Mouse (Mus musculus) liver, embryonic 13.5 days (tissue): ENCODE data around the gene Pon2. TPM values are rescaled to one million over a fixed set of nuclear protein-coding genes. Genes with fewer than 3 reads are reported as not detected.

Source experiments
- ATAC-seq: fragments of 200-750 bp; cut with Nextera tagmentation; 2 replicates; pipeline ENCODE4 v1.8.0; 2017; ENCODE audit warnings: low read depth, mild to moderate bottlenecking, moderate number of reproducible peaks, moderate library complexity
- DNase-seq: peaks from one replicate; pipeline ENCODE4 v3.0.0; 2022
- H3K27ac ChIP-seq: fragments of 300-500 bp; sonication (generic); 2 replicates; pipeline ENCODE4 v1.5.1; 2015; ENCODE audit warnings: moderate library complexity, mild to moderate bottlenecking, inconsistent platforms
- H3K27me3 ChIP-seq: fragments of 300-500 bp; sonication (generic); 2 replicates; pipeline ENCODE4 v1.6.1; 2015; ENCODE audit warnings: mild to moderate bottlenecking, inconsistent platforms
- H3K36me3 ChIP-seq: fragments of 300-500 bp; sonication (generic); 2 replicates; pipeline ENCODE4 v1.6.1; 2015; ENCODE audit warnings: mild to moderate bottlenecking, inconsistent platforms
- H3K4me1 ChIP-seq: fragments of 300-500 bp; sonication (generic); replicated peaks from 2 replicates; pipeline ENCODE4 v1.6.1; 2015; ENCODE audit warnings: inconsistent platforms
- H3K4me2 ChIP-seq: fragments of 300-500 bp; sonication (generic); 2 replicates; pipeline ENCODE4 v1.6.1; 2015; ENCODE audit warnings: inconsistent platforms, mild to moderate bottlenecking, moderate library complexity
- H3K4me3 ChIP-seq: fragments of 300-500 bp; sonication (generic); replicated peaks from 2 replicates; pipeline ENCODE4 v1.5.1; 2015; ENCODE audit warnings: mild to moderate bottlenecking, inconsistent platforms
- H3K9ac ChIP-seq: fragments of 300-500 bp; sonication (generic); 2 replicates; pipeline ENCODE4 v1.6.1; 2015; ENCODE audit warnings: mild to moderate bottlenecking, inconsistent platforms
- H3K9me3 ChIP-seq: fragments of 300-500 bp; sonication (generic); replicated peaks from 2 replicates; pipeline ENCODE4 v1.6.1; 2016; ENCODE audit warnings: inconsistent platforms
- WGBS: fragments of 180-500 bp; shearing (Covaris S2); methylation state at CpG from one replicate; pipeline ENCODE4 v1.1.7; 2015; ENCODE audit not compliant: insufficient replicate concordance; 5-methylcytosine and 5-hydroxymethylcytosine counted together
- polyA plus RNA-seq: library from polyadenylated mRNA; unstranded; fragments of >200 nt; fragmentation: Nextera tagmentation; extraction: Ambion mirVana; gene quantifications from 2 replicates; pipeline ENCODE4 v1.2.1, GENCODE M21; 2015

The Pon2 gene
- polyA plus RNA-seq, 1 experiment from 2014 or later: 52.6 TPM

DNA sequence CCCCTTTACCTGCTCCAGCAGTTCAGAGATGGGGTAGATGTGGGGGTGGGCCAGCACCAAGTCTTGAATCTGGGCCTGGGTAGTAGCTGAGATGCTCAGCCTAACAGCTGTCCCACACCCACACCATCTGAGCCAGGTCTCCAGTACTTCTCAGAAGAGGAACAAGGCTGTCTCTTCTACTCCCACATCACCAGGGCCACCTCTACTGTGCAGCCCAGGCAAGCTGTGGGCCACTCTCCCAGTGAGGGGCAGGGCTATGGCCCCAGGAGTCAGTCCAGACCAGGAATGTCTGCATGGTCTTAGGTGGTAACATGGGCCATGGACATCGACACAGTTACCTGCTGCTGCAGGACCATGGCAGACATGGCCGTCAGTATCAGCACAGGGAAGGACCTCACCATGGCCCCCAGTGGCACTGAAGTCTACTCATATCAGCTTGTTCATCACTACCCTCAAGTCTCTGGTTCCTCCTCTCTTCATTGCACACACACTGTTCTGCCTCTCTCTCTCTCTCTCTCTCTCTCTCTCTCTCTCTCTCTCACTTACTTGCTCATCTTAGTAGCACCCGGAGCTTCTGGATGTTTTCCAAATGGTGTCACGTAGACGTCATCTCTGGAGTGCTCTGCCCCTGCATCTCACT lies 15.8 kb upstream of the Pon2 start:
- H3K4me2 ChIP-seq: 0 out of 2 replicates have a peak overlapping the region, but pooled peaks have one; percentile 12
- WGBS: 45% methylated on average over 5 of the region's 5 CpGs
- peaks cover 22% of the 10 kb centered on the region for H3K4me1 ChIP-seq
- ATAC-seq (peak; percentile 64), DNase-seq (no peak)
- H3K27ac ChIP-seq: peak overlapping the region; percentile 86
- H3K9me3 ChIP-seq: no peaks in the 10 kb centered on the region
- no peaks in the 10 kb centered on the region for H3K27me3 ChIP-seq
- H3K36me3 ChIP-seq: no peaks in the 10 kb centered on the region
- peak overlapping the region; percentile 17; the same call in 1 of the 2 replicates for H3K9ac ChIP-seq
- no peak overlapping the region for H3K4me3 ChIP-seq

DNA sequence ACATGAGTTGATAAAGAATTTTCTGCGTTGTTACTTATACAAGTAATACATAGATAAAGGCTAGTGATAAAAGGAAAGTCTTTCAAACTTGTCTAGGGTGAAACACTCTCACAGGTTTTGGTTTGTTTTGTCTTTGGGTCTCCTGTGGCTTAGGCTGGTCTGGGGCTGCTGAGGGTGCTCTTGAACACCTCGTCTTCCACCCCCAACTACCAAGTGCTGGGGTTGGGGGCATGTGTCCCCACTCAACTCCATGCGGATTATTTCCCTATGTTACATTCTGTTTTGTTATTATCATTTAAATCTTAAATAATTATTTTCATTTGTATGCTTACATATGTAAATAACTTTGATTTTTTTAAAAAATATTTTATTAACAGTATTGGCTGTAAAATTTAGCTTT lies 12.2 kb upstream of the Pon2 start:
- Histone ChIP-seq H3K4me2 (no peak overlapping the region), H3K9ac (no peak overlapping the region), H3K36me3 (no peaks in the 10 kb centered on the region), H3K27ac (no peak overlapping the region), H3K27me3 (no peaks in the 10 kb centered on the region), H3K9me3 (no peaks in the 10 kb centered on the region), H3K4me3 (no peak overlapping the region), H3K4me1 (peaks cover 19% of the 10 kb centered on the region)
- no peak for DNase-seq
- ATAC-seq: no peak
- 62% methylated on average over 3 of the region's 3 CpGs for WGBS

DNA sequence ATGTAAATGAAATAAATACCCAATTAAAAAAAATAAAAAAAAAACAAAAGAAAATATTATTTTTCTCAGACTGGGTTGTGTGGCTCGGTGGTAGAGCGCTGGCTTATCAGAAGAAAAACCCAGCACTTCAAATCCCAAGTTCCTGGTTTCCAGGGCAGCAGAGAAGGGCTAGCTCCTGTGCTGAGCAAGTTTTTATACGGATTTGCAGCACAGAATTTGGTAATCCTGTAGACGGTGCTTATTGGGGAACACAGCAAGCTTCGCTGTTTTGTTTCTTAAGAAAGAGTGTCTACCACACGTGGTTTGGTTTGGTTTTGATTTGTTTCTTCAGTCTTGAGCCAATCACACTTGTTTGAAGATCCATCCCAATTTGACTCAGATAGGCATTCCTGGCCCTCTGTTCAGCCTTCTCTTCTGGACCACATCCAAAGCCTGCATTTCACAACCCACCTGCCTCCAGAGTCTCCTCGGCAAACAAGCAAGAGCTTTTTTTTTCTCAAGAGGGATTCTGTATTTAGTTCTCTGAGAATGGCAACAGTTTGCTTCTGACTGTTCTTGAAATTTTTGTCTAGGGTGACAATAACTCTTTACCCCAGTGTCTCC lies 11.4 kb upstream of the Pon2 start:
- WGBS: 65% methylated on average over 7 of the region's 7 CpGs
- DNase-seq: no peak
- no peaks in the 10 kb centered on the region for H3K27me3 ChIP-seq
- no peak for ATAC-seq
- no peak overlapping the region for H3K27ac ChIP-seq
- H3K4me2 ChIP-seq: no peak overlapping the region
- H3K4me1 ChIP-seq: peaks cover 11% of the 10 kb centered on the region
- H3K36me3 ChIP-seq: no peaks in the 10 kb centered on the region
- H3K9me3 ChIP-seq: no peaks in the 10 kb centered on the region
- no peak overlapping the region for H3K4me3 ChIP-seq
- no peak overlapping the region for H3K9ac ChIP-seq

DNA sequence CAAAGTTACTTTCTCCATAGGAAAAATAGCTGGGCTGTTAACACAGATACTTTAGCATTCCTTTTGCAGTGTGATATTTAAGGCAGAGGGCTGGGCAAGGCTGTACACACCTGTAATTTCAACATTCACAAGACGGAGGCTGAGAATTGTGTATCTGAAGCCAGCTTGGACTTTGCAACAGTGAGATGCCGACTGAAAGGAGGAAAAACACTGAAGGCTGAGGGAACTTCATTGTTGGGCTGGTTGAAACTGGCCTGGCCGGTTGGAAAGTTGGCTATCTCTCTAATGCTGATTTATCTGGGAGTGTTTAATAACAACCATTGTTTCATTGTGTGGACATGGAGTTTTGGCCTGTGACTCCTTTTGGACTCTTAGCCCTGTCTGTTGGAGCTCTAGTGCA lies 7.7 kb upstream of the Pon2 start:
- no peak for ATAC-seq
- Histone ChIP-seq H3K9ac (no peak overlapping the region), H3K27ac (no peak overlapping the region), H3K9me3 (no peaks in the 10 kb centered on the region), H3K36me3 (no peaks in the 10 kb centered on the region), H3K4me3 (no peak overlapping the region), H3K4me1 (peaks cover 4% of the 10 kb centered on the region; the same call in 1 of the 2 replicates), H3K27me3 (no peaks in the 10 kb centered on the region), H3K4me2 (no peak overlapping the region)
- DNase-seq: no peak
- 67% methylated on average over 3 of the region's 3 CpGs for WGBS

DNA sequence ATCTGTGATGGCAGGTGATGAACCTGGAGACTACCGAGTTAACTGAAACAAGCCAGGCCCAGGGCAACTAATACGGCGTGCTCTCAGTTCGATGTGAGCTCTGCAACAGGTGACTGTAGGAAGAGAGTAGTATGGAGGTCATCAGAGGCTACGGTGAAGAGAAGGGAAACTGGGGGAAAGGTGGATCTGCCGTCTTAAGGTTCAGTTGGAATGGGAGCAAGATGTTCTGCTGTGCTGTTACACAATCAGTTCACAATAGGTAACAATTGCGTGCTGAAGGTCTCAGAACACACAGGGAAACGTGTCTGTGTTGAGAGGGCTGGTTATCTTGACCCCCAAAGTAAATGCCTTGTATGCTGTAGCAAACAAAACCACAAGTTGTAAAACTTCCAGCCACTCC lies 6.7 kb upstream of the Pon2 start:
- no peak for ATAC-seq
- H3K4me3 ChIP-seq: no peak overlapping the region
- 73% methylated on average over 8 of the region's 8 CpGs for WGBS
- H3K4me2 ChIP-seq: no peak overlapping the region
- DNase-seq: no peak
- H3K27me3 ChIP-seq: no peaks in the 10 kb centered on the region
- no peak overlapping the region for H3K27ac ChIP-seq
- H3K9me3 ChIP-seq: no peaks in the 10 kb centered on the region
- no peaks in the 10 kb centered on the region for H3K36me3 ChIP-seq
- peaks cover 11% of the 10 kb centered on the region for H3K4me1 ChIP-seq
- H3K9ac ChIP-seq: no peak overlapping the region

DNA sequence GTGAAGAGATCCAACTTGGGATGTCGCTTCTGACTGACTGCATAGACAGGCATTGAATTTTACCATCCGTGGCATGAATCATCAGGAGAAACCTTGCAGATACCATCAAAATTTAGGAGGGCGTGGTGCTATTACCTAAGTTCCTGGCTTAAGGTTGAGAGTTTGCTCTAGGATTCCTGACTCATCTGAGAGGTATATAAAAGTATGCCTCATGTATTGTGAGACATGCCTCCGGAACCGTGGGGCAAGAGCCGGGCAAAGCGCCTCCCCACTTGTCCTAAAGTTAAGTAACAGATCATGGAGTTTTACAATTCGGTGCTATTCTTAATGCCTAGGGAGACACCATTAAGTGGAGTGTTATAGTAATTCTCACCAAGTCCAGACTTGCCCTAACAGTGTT lies 2.4 kb upstream of the Pon2 start:
- Histone ChIP-seq H3K4me3 (no peak overlapping the region), H3K9me3 (no peaks in the 10 kb centered on the region), H3K9ac (no peak overlapping the region), H3K27ac (no peak overlapping the region), H3K4me1 (peaks cover 35% of the 10 kb centered on the region), H3K36me3 (0 out of 2 replicates have a peak, but pooled peaks cover 5% of the 10 kb centered on the region), H3K27me3 (no peaks in the 10 kb centered on the region), H3K4me2 (no peak overlapping the region)
- 79% methylated on average over 8 of the region's 8 CpGs for WGBS
- DNase-seq: no peak
- ATAC-seq: no peak

DNA sequence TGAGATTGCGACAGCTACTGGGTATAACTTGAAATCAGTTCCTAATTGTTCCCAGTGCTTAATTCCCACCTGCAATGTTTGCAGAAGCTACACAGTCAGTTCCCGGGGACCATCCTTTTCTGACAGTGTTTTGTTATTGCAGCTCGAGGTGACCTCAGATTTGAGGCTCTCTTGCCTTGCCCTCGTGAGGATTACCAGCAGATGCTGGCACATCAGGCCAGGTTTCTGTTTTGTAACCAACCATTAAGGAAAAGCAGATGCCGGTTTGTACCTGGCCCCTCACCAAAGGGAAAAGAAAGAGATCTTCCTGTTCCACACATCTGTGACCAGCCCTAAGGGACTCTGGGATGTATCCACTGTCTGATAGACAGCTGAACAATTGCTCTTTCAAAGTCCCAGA lies 1.3 kb upstream of the Pon2 start:
- H3K9me3 ChIP-seq: no peaks in the 10 kb centered on the region
- peaks cover 44% of the 10 kb centered on the region for H3K4me1 ChIP-seq
- no peak overlapping the region for H3K9ac ChIP-seq
- no peak overlapping the region for H3K27ac ChIP-seq
- ATAC-seq: no peak
- H3K4me3 ChIP-seq: no peak overlapping the region
- WGBS: 73% methylated on average over 5 of the region's 5 CpGs
- H3K4me2 ChIP-seq: no peak overlapping the region
- H3K36me3 ChIP-seq: peaks cover 12% of the 10 kb centered on the region
- no peak for DNase-seq
- no peaks in the 10 kb centered on the region for H3K27me3 ChIP-seq

DNA sequence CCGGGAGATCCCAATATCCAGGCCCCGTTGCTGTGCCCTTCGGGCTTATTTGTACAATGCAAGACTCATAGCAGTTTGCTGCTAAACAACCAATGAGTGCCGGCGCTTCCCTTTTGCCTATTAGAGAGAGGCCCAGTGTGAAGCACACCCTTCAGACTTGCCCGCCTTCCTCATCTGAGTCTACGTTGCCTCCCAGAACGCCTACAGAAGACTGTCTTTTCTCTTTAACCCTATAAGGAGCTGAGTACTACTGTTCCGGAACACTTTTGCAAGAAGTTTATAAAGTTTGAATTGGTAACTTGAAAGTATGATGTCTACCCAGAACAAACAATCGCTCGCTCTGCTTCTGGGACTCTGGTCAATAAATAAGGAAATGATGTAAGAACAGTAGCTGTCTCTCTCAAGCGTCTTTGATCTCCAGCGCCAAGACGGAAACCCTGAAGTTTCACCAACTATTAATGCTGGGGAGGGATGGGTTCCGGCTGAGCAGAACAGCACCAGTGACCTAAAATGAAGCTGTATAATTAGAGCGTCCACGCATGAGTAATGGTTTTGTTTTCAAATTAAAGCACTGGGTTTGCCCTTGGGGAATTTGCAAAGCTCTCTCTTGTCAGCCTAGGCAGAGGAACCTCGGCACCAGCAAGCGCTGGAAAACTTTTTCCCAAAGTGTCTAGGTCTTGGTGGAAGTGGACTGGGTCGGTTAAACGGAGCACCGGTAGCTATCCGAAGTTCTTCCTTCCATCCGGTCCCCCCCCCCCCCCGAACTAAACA lies 749 bp downstream of the Pon2 start:
- DNase-seq (peak; percentile 78), ATAC-seq (peak; percentile 91)
- peak overlapping the region; percentile 94 for H3K9ac ChIP-seq
- H3K4me3 ChIP-seq: peak overlapping the region; percentile 81
- H3K4me2 ChIP-seq: peak overlapping the region; percentile 84
- peaks cover 65% of the 10 kb centered on the region for H3K4me1 ChIP-seq
- peaks cover 32% of the 10 kb centered on the region for H3K36me3 ChIP-seq
- H3K27me3 ChIP-seq: no peaks in the 10 kb centered on the region
- no peaks in the 10 kb centered on the region for H3K9me3 ChIP-seq
- H3K27ac ChIP-seq: peak overlapping the region; percentile 97
- under 1% methylated on average over 24 of the region's 25 CpGs for WGBS

DNA sequence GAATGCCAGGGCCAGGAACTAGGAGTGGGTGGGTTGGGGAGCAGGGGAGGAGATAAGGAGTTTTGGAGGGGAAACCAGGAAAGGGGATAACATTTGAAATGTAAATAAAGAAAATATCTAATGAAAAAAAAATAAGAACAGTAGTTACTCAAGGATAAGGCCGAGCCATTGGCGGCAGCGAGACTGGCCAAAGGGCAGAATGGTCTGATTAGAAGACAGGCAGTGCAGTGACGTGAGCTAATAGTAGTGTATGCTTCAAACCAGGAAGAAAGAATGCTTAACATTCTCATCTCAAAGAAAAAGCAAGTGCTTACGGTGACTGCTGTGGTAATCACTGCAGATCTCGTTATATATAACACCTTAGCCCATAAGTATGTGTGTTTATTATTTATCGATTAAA lies 2.2 kb downstream of the Pon2 start:
- Histone ChIP-seq H3K27ac (peak overlapping the region; percentile 97), H3K27me3 (no peaks in the 10 kb centered on the region), H3K9me3 (no peaks in the 10 kb centered on the region), H3K4me1 (peaks cover 76% of the 10 kb centered on the region), H3K36me3 (peaks cover 36% of the 10 kb centered on the region), H3K9ac (peak overlapping the region; percentile 94), H3K4me3 (peak overlapping the region; percentile 81), H3K4me2 (peak overlapping the region; percentile 84)
- ATAC-seq: no peak
- DNase-seq: no peak
- WGBS: 84% methylated on average over 7 of the region's 7 CpGs

DNA sequence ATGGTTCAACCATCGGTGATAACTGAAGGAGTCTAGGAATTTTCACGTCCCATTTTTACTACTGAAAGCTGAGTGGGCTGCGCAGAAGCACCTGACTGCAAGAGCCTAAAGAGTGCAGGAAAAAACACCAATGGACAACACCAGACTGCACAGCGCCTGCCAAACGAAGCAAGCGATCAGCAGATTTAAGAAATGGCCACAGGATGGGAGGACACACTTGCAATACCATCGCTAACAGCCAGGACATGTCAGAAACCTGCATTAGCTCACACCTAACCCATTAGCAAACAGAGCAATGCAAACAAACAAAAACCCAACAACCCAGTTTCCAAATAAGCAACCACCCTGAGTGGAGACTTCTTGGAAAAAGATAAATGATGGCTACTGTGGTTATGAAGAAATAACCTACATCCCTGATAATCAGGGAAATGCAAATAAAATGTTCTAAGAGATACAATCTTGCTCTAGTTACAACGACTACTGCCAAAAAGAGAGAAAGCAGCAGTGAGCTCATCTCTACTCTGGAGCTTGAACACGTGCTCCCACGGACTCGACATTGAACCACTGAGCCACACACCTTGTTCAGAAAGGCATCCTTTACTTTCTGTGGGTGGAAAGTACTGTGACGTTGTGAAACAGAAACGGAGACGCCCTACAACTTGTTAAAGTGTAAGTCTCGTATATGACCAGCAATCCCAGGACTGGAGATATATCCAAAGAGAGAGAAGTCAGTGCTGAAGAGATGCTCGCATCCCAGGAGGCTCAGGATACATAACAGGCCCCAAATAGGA lies 3.4 kb downstream of the Pon2 start:
- 79% methylated on average over 16 of the region's 16 CpGs for WGBS
- ATAC-seq (no peak), DNase-seq (no peak)
- H3K4me3 ChIP-seq: peak overlapping the region; percentile 33
- peaks cover 79% of the 10 kb centered on the region for H3K4me1 ChIP-seq
- no peaks in the 10 kb centered on the region for H3K9me3 ChIP-seq
- peaks cover 43% of the 10 kb centered on the region for H3K36me3 ChIP-seq
- no peaks in the 10 kb centered on the region for H3K27me3 ChIP-seq
- H3K4me2 ChIP-seq: peak overlapping the region; percentile 84
- H3K27ac ChIP-seq: peak overlapping the region; percentile 60
- H3K9ac ChIP-seq: peak overlapping the region; percentile 59

DNA sequence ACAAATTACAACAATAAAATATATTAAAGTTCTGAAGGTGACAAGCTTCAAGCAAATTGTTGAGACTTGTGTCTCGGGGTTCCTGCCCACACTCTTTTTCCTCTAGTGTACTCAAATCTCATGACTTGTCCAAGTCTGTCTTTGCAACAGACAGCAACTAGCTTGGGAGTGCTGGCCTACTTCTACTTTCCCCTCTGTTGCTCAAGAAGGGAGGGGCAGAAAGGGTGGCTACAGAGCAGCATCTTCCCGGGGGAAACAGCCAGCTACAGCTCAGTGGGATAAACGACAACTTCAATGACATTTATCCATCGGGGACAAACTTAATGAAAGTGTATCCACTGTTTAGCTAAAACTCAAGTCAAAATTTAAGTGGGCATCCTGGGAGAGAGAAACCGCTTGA lies 5.4 kb downstream of the Pon2 start:
- Histone ChIP-seq H3K4me2 (peak overlapping the region; percentile 84), H3K4me3 (no peak overlapping the region), H3K27me3 (no peaks in the 10 kb centered on the region), H3K36me3 (peaks cover 58% of the 10 kb centered on the region), H3K9me3 (no peaks in the 10 kb centered on the region), H3K27ac (peak overlapping the region; percentile 90), H3K4me1 (peaks cover 84% of the 10 kb centered on the region), H3K9ac (peak overlapping the region; percentile 64)
- ATAC-seq (no peak), DNase-seq (no peak)
- WGBS: 67% methylated on average over 5 of the region's 5 CpGs
